Mouse (Mus musculus): Measurements from ENCODE around the gene Cpt1a. TPM values are rescaled to one million over a fixed set of nuclear protein-coding genes. Genes with fewer than 3 reads are reported as not detected.

Cpt1a gene
- polyA plus RNA-seq, 1 experiment from 2014 or later = 12.7 TPM

DNA sequence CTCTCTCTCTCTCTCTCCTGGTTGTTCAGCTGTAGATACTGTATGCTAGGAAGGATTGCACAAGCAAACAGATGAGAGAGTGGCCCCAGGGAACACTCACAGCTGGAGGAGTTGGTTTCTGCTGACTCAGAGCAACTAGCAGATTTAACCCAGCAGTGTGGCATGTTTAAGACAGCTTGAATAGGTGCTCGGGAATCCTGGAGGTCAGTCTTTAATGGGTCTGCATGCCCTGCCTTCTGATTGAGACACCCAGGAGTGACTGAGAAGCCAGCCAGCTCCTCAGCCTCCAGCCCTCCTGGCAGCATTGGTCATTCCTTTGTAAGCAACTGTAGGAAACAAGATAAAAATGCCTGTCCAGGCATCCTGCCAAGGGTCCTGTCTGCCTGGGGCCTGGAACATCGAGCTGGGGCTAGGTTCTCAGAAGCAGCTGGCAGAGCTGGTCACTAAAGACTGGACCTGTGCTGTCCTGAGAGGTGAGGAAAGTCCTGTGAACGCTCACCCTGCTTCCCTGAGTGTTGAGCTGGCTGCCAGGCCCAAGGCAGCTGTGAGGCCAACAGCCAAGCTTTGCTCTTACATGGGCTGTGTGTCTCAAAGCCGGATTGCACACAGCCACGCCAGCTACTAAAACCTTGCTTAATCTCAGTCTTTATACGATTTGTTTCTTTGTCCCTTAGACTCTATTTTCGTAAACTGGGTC, 31.4 kb downstream of the Cpt1a start:
- H3K9ac ChIP-seq (replicated peaks) = no peak overlapping the region
- H3K27ac ChIP-seq (replicated peaks) = no peak overlapping the region
- ATAC-seq (replicated peaks) = no peak
- H3K4me2 ChIP-seq (replicated peaks) = no peak overlapping the region
- H3K4me1 ChIP-seq = 0 out of 2 replicates have a peak, but pooled peaks cover 3% of the 10 kb centered on the region
- WGBS = 63% methylated on average over 7 of the region's 7 CpGs
- H3K27me3 ChIP-seq = no peaks in the 10 kb centered on the region
- H3K36me3 ChIP-seq = no peaks in the 10 kb centered on the region
- H3K4me3 ChIP-seq = no peak overlapping the region
- H3K9me3 ChIP-seq = no peaks in the 10 kb centered on the region

GRCm38 (mm10) chr19:3355096-3355495, 33.0 kb downstream of the Cpt1a start:
- no peak overlapping the region for H3K4me2 ChIP-seq (replicated peaks)
- no peaks in the 10 kb centered on the region for H3K36me3 ChIP-seq
- ATAC-seq (replicated peaks) = no peak
- no peaks in the 10 kb centered on the region for H3K9me3 ChIP-seq
- H3K4me1 ChIP-seq = 0 out of 2 replicates have a peak, but pooled peaks cover 3% of the 10 kb centered on the region
- H3K4me3 ChIP-seq = no peak overlapping the region
- no peak overlapping the region for H3K9ac ChIP-seq (replicated peaks)
- H3K27ac ChIP-seq (replicated peaks) = no peak overlapping the region
- WGBS = 68% methylated on average over 5 of the region's 5 CpGs
- H3K27me3 ChIP-seq = no peaks in the 10 kb centered on the region

DNA sequence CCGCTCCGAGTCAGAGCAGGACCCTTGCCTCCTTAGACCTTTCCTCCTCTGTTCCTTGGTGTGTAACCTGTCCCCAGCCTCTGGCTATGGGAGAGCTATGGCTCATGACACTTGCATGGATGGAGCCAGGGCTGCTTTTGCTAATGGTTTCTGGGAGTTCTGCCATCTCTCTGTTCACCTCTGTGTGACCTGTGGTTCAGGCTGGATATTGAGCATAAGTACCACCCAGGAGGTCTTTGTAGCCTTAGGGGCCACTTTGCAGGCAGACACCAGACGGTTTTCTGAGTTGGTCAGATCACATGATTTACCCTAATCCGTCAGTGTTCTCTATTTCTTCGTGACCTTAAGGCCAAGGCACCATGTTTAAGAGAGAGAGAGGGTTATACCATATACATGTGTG, 34.4 kb downstream of the Cpt1a start:
- WGBS = 75% methylated on average over 5 of the region's 5 CpGs

DNA sequence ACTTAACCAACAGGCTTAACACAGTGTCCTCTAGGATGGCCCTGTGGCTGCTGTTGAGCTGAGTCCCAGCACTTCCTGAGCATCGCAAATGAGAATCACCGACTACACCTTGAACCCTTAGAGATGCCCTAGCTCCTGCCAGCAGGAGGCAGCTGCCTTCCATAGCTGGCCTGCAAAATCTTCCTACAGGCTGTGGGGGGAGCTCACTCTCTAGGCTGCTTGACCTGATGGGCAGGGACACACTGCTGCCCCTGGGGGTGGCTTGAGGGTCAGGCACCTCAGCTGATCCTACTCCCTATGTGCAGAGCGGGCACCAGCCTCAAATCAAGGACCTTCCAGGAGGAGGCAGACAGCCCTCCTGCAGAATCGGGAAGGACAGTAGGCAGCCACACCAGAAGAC, 35.5 kb downstream of the Cpt1a start:
- Histone ChIP-seq H3K36me3 (no peaks in the 10 kb centered on the region), H3K9me3 (no peaks in the 10 kb centered on the region), H3K4me3 (no peak overlapping the region), H3K27me3 (no peaks in the 10 kb centered on the region), H3K27ac (replicated peaks) (no peak overlapping the region), H3K4me2 (replicated peaks) (no peak overlapping the region), H3K4me1 (0 out of 2 replicates have a peak, but pooled peaks cover 3% of the 10 kb centered on the region), H3K9ac (replicated peaks) (no peak overlapping the region)
- 69% methylated on average over 4 of the region's 4 CpGs for WGBS
- ATAC-seq (replicated peaks) = no peak

More for the DNA sequence above, 34.4 kb downstream of the Cpt1a start:
- Histone ChIP-seq H3K9ac (replicated peaks) (no peak overlapping the region), H3K27ac (replicated peaks) (no peak overlapping the region), H3K27me3 (no peaks in the 10 kb centered on the region), H3K4me3 (no peak overlapping the region), H3K4me1 (0 out of 2 replicates have a peak, but pooled peaks cover 3% of the 10 kb centered on the region), H3K9me3 (no peaks in the 10 kb centered on the region), H3K4me2 (replicated peaks) (no peak overlapping the region), H3K36me3 (no peaks in the 10 kb centered on the region)
- no peak for ATAC-seq (replicated peaks)

DNA sequence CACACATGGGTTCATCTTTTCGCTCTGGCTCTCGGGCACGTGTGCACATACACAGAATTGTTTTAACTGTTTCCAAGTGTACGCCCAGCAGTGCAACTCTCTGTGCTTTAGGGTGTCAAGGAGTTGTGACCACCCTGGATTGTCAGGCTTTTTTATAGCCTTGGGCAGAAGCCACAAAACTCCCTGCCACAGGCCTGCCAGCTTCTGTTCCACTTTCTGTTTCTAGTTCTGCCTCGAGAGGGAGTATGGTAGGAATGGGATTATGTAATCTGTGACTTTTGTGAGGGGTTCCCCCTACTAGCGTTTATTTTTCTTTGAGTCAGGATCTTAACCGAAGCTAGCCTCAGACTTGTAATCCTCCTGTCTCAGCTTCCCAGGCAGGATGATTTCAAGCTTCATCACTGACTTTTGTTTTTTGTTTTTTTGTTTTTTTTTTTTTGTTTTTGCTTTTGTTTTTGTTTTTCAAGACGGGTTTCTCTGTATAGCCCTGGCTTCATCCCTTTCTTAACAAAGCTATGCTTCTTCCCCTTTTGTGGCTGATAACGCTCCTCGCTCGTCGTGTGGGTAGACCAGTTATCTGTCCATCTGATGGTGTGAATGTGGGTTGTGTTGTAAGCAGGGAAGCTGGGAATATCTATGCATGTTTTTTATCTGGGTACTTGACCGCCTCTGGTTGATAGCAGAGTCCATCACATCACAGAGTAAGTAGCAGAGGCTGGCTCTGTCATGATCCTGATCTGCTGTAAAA, 37.9 kb downstream of the Cpt1a start:
- Histone ChIP-seq H3K4me3 (no peak overlapping the region), H3K36me3 (0 out of 2 replicates have a peak, but pooled peaks cover 2% of the 10 kb centered on the region), H3K27ac (replicated peaks) (no peak overlapping the region), H3K9ac (replicated peaks) (no peak overlapping the region), H3K9me3 (no peaks in the 10 kb centered on the region), H3K4me2 (replicated peaks) (no peak overlapping the region), H3K4me1 (no peaks in the 10 kb centered on the region), H3K27me3 (no peaks in the 10 kb centered on the region)
- ATAC-seq (replicated peaks) = no peak
- WGBS = 89% methylated on average over 13 of the region's 13 CpGs

DNA sequence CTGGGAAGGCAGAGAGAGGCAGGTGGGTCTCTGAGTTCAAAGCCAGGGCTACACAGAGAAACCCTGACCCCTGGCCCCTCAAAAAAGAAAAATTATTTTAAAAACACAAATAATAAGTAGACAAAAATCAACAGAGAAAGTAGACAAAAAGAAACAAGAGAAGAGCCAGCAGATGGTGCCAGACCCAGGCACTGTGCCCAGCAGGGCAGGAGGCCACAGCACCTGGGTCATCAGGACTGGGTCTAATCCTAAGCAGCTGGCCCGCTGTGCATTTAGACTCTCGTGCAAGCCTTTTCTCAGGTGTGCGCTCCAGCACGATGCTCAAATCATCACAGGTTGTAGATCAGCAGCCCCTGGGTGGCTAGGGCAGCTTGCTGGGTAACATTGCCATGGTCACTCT, 41.4 kb downstream of the Cpt1a start:
- H3K27me3 ChIP-seq = no peaks in the 10 kb centered on the region
- 85% methylated on average over 4 of the region's 4 CpGs for WGBS
- H3K4me3 ChIP-seq = no peak overlapping the region
- no peak overlapping the region for H3K9ac ChIP-seq (replicated peaks)
- no peaks in the 10 kb centered on the region for H3K9me3 ChIP-seq
- ATAC-seq (replicated peaks) = no peak
- no peak overlapping the region for H3K4me2 ChIP-seq (replicated peaks)
- H3K27ac ChIP-seq (replicated peaks) = no peak overlapping the region
- 0 out of 2 replicates have a peak, but pooled peaks cover 2% of the 10 kb centered on the region for H3K36me3 ChIP-seq
- no peaks in the 10 kb centered on the region for H3K4me1 ChIP-seq

DNA sequence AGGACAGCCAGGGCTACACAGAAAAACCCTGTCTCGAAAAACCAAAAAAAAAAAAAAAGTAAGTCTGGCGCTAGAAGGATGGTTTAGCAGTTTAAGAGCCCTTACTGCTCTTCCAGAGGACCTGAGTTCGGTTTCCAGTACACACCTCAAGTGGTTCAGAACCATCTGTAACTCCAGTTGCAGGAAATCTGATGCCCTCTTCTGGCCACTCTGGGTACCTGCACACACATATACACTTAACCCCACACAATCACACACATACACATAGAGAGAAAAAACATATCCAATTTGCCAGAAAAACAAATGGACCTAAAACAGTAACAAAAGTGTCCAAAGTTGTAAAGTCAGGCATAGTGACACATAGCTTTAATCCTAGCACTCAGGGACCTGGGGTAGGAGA, 43.0 kb downstream of the Cpt1a start:
- Histone ChIP-seq H3K9me3 (no peaks in the 10 kb centered on the region), H3K4me2 (replicated peaks) (no peak overlapping the region), H3K4me3 (no peak overlapping the region), H3K4me1 (no peaks in the 10 kb centered on the region), H3K27ac (replicated peaks) (no peak overlapping the region), H3K36me3 (0 out of 2 replicates have a peak, but pooled peaks cover 2% of the 10 kb centered on the region), H3K9ac (replicated peaks) (no peak overlapping the region), H3K27me3 (no peaks in the 10 kb centered on the region)
- 95% methylated on average over 3 of the region's 3 CpGs for WGBS
- no peak for ATAC-seq (replicated peaks)

DNA sequence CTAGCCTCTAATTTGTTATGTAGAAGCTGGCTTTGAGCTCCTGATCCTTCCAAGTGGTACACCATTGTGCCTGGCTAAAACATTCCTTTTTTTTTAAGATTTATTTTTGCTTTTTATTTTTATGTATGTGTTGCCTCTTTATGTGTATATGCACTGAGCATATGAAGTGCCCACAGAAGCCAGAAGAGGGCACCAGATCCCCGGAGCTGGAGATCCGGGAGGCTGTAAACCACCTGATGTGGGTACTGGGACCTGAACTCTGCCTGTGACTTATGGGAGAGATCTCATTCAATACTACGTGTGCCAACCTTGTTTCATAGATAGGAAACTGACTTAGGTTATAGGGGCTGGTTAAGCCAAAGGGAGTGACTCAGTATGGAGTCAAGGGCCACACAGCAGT, 46.1 kb downstream of the Cpt1a start:
- H3K27me3 ChIP-seq = no peaks in the 10 kb centered on the region
- H3K4me2 ChIP-seq (replicated peaks) = no peak overlapping the region
- ATAC-seq (replicated peaks) = no peak
- 93% methylated on average over 3 of the region's 3 CpGs for WGBS
- H3K27ac ChIP-seq (replicated peaks) = no peak overlapping the region
- H3K4me1 ChIP-seq = no peaks in the 10 kb centered on the region
- H3K36me3 ChIP-seq = 0 out of 2 replicates have a peak, but pooled peaks cover 2% of the 10 kb centered on the region
- no peaks in the 10 kb centered on the region for H3K9me3 ChIP-seq
- no peak overlapping the region for H3K9ac ChIP-seq (replicated peaks)
- no peak overlapping the region for H3K4me3 ChIP-seq

DNA sequence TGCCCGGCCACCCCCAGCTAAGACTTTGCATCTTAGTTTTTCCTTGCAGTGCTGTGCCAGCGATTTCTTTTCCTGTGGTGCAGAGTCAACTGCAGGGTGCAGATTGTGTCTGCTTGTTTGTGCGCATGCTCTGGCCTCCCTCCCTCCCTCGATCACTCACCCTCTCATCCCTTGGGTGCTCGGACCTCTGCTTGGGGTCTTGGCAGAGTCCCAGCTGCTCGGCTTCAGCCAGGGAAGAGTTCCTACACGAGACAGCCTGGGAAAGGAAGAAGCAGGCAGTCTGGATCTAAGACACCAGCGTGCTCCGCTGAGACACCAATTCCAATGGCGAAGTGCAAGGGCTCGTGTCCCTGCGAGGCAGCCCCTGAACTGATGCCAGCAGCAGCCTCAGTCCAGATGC, 51.2 kb downstream of the Cpt1a start:
- H3K27ac ChIP-seq (replicated peaks) = no peak overlapping the region
- no peak overlapping the region for H3K4me3 ChIP-seq
- no peak for ATAC-seq (replicated peaks)
- H3K9ac ChIP-seq (replicated peaks) = no peak overlapping the region
- H3K36me3 ChIP-seq = no peaks in the 10 kb centered on the region
- no peaks in the 10 kb centered on the region for H3K4me1 ChIP-seq
- no peaks in the 10 kb centered on the region for H3K27me3 ChIP-seq
- H3K4me2 ChIP-seq (replicated peaks) = no peak overlapping the region
- WGBS = 81% methylated on average over 12 of the region's 12 CpGs
- H3K9me3 ChIP-seq = no peaks in the 10 kb centered on the region

GRCm38 (mm10) chr19:3374028-3374427, 51.9 kb downstream of the Cpt1a start:
- no peak for ATAC-seq (replicated peaks)
- H3K27me3 ChIP-seq = no peaks in the 10 kb centered on the region
- H3K9me3 ChIP-seq = no peaks in the 10 kb centered on the region
- H3K27ac ChIP-seq (replicated peaks) = no peak overlapping the region
- H3K4me2 ChIP-seq (replicated peaks) = no peak overlapping the region
- H3K36me3 ChIP-seq = no peaks in the 10 kb centered on the region
- 63% methylated on average over 2 of the region's 2 CpGs for WGBS
- no peak overlapping the region for H3K9ac ChIP-seq (replicated peaks)
- H3K4me1 ChIP-seq = no peaks in the 10 kb centered on the region
- H3K4me3 ChIP-seq = no peak overlapping the region

GRCm38 (mm10) chr19:3375945-3376495, 53.9 kb downstream of the Cpt1a start:
- Histone ChIP-seq H3K9ac (replicated peaks) (no peak overlapping the region), H3K4me2 (replicated peaks) (no peak overlapping the region), H3K9me3 (no peaks in the 10 kb centered on the region), H3K4me1 (no peaks in the 10 kb centered on the region), H3K36me3 (no peaks in the 10 kb centered on the region), H3K4me3 (no peak overlapping the region), H3K27ac (replicated peaks) (no peak overlapping the region), H3K27me3 (no peaks in the 10 kb centered on the region)
- ATAC-seq (replicated peaks) = no peak
- WGBS = 71% methylated on average over 7 of the region's 7 CpGs

DNA sequence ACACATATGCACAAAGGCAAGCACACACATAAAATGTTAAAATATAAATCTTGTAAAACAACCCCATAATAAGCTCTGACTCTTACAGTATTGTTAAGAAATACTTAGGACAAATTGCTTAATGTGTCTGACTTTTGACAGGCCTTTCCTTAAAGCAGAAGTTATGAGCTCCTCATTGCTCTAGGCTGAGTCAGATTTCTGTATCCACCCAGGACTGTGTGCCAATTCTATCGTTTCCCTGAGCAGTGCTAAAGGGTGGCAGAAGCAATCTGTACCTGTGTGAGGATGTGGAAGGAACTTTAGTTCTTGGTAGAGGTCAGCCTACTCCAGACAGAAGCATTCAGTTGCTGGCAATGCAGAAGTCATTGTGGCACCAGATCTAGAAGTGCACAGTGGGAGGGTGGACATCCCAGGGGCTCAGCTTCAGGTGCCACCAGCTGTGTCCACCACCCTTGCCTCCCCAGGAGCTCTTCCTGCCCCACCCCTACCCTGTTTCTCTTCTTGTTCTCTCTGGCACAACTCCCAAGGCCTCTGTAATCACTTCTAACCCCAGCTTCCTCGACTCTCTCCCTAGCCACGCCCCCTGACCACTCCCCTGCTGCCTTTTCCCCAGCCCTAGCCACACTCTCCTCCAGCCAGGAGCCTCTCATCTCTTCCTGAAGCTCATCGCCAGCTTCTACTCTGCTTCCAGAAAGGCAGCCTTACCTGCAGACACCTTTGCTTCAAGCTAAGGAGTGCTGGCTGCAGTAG, 55.0 kb downstream of the Cpt1a start:
- Histone ChIP-seq H3K4me3 (no peak overlapping the region), H3K9ac (replicated peaks) (no peak overlapping the region), H3K27me3 (no peaks in the 10 kb centered on the region), H3K4me2 (replicated peaks) (no peak overlapping the region), H3K36me3 (no peaks in the 10 kb centered on the region), H3K27ac (replicated peaks) (no peak overlapping the region), H3K4me1 (no peaks in the 10 kb centered on the region), H3K9me3 (no peaks in the 10 kb centered on the region)
- no peak for ATAC-seq (replicated peaks)
- 27% methylated on average over 4 of the region's 4 CpGs for WGBS

All from forebrain, embryonic 15.5 days (tissue).